ENCODE assay signal across 9 mouse cellular contexts in genomic region chr5:120806458-120806857, GRCm38 (mm10). TPM values are rescaled to one million over a fixed set of nuclear protein-coding genes. Genes with fewer than 3 reads are reported as not detected.
DNase-seq lines count a peak whose midpoint lies in the region; ATAC-seq and TF ChIP-seq lines count a peak whose summit lies in the region.
"Had no signal": no experiment of that assay in that cellular context is flagged by ENCODE, and none has a peak within 500 bp of the region (broad histone marks: within the 10 kb centered on the region; RNA-seq: fewer than 3 reads in every experiment).

No protein-coding gene starts in this region.

- no peak overlapping the region for H3K27ac ChIP-seq in intestine, embryonic 14.5 days (ENCODE audit: low read depth)
- H3K27ac ChIP-seq in intestine, embryonic 16.5 days (ENCODE audit: low read length), result no peak overlapping the region
- no peak overlapping the region for H3K27ac ChIP-seq in CH12.LX (ENCODE audit: insufficient read depth, low read depth)
- no peak overlapping the region for H3K27ac ChIP-seq in embryonic facial prominence, embryonic 11.5 days (replicated peaks; ENCODE audit: low read depth, low read length)
- H3K27ac ChIP-seq: heart, embryonic 13.5 days had no signal

- H3K9ac ChIP-seq in intestine, embryonic 14.5 days (ENCODE audit: low read length), result no peak overlapping the region
- no peak overlapping the region for H3K9ac ChIP-seq in intestine, embryonic 16.5 days (ENCODE audit: low read depth, low read length)
- no peak overlapping the region for H3K9ac ChIP-seq in CH12.LX (ENCODE audit: insufficient read depth, low read depth)
- H3K9ac ChIP-seq in embryonic facial prominence, embryonic 11.5 days (replicated peaks; ENCODE audit: low read length), result no peak overlapping the region
- H3K9ac ChIP-seq: heart, embryonic 13.5 days had no signal

- H3K4me3 ChIP-seq in intestine, embryonic 14.5 days (ENCODE audit: low read depth, low read length), result no peak overlapping the region
- no peak overlapping the region for H3K4me3 ChIP-seq in intestine, embryonic 16.5 days (ENCODE audit: low read length)
- no peak overlapping the region for H3K4me3 ChIP-seq in CH12.LX (replicated peaks in 1 of 3; ENCODE audit: low read depth in 2 of 3, low read length in 2 of 3, poor library complexity in 1 of 3)
- H3K4me3 ChIP-seq in embryonic facial prominence, embryonic 11.5 days (ENCODE audit: low read depth, low read length), result no peak overlapping the region
- H3K4me3 ChIP-seq: heart, embryonic 13.5 days had no signal

- peak; percentile 63 for TF ChIP-seq RAD21 in CH12.LX (IDR thresholded peaks at IDR 0.05; ENCODE audit: low read depth, low read length)

- no peak for TF ChIP-seq POLR2A in CH12.LX (IDR thresholded peaks at IDR 0.05; ENCODE audit: low read depth, low read length)

- H3K79me2 ChIP-seq in CH12.LX (replicated peaks; ENCODE audit: control insufficient read depth, extremely low read depth, insufficient read depth, poor library complexity, severe bottlenecking), result no peaks in the 10 kb centered on the region

- H3K4me2 ChIP-seq in intestine, embryonic 14.5 days (ENCODE audit: low read length), result no peak overlapping the region
- H3K4me2 ChIP-seq in intestine, embryonic 16.5 days (ENCODE audit: low read depth, low read length), result no peak overlapping the region
- H3K4me2 ChIP-seq in CH12.LX (ENCODE audit: insufficient read depth, low read depth, poor library complexity, severe bottlenecking), result no peak overlapping the region
- no peak overlapping the region for H3K4me2 ChIP-seq in embryonic facial prominence, embryonic 11.5 days (ENCODE audit: low read depth, low read length)
- H3K4me2 ChIP-seq: heart, embryonic 13.5 days had no signal

- H3K4me1 ChIP-seq in intestine, embryonic 14.5 days (replicated peaks; ENCODE audit: control insufficient read depth, insufficient read depth, low read length), result no peaks in the 10 kb centered on the region
- H3K4me1 ChIP-seq in intestine, embryonic 16.5 days (ENCODE audit: control insufficient read depth, insufficient read depth, low read length), result no peaks in the 10 kb centered on the region
- H3K4me1 ChIP-seq in CH12.LX (ENCODE audit: control insufficient read depth in 1 of 2, insufficient read depth in 2 of 2), result peaks cover 0 to 8% of the 10 kb centered on the region in 2 experiments; a peak in 2 of 4 replicates
- no peaks in the 10 kb centered on the region for H3K4me1 ChIP-seq in embryonic facial prominence, embryonic 11.5 days (ENCODE audit: control insufficient read depth, insufficient read depth, low read length)
- H3K4me1 ChIP-seq: heart, embryonic 13.5 days had no signal

- intact Hi-C loops in left cerebral cortex, postnatal 36 days (cut with DNase I), result no loop called here

- no peak for TF ChIP-seq EP300 in CH12.LX (IDR thresholded peaks at IDR 0.05; ENCODE audit: low read length)

- H3K9me3 ChIP-seq in intestine, embryonic 14.5 days (ENCODE audit: control insufficient read depth, low read length), result 0 out of 2 replicates have a peak, but pooled peaks cover 4% of the 10 kb centered on the region
- no peaks in the 10 kb centered on the region for H3K9me3 ChIP-seq in intestine, embryonic 16.5 days (ENCODE audit: control insufficient read depth, low read length)
- H3K9me3 ChIP-seq in CH12.LX (replicated peaks; ENCODE audit: low read length), result no peaks in the 10 kb centered on the region
- H3K9me3 ChIP-seq in embryonic facial prominence, embryonic 11.5 days (replicated peaks; ENCODE audit: control insufficient read depth, low read length), result no peaks in the 10 kb centered on the region; the same call in 1 of the 2 replicates
- H3K9me3 ChIP-seq: heart, embryonic 13.5 days had no signal

- peak; percentile 79 for DNase-seq in intestine, embryonic 14.5 days (ENCODE audit: low spot score)
- peak; percentile 72 for DNase-seq in CH12.LX (ENCODE audit: extremely low read depth)
- DNase-seq in adrenal gland, postnatal 36 days, result peak; percentile 42 to 47
- peak; percentile 73 for DNase-seq in embryonic facial prominence, embryonic 11.5 days (ENCODE audit: low spot score)
- peak; percentile 16 to 19 for DNase-seq in left cerebral cortex, postnatal 36 days (ENCODE audit: low spot score in 2 of 2)
- DNase-seq in retina, postnatal 1 day, result peak; percentile 81
- DNase-seq in thymus, postnatal 4 days, result peak; percentile 82

- TF ChIP-seq CTCF in CH12.LX (conservative IDR thresholded peaks at IDR 0.05 in 1 of 2, IDR thresholded peaks at IDR 0.05 in 1 of 2; ENCODE audit: low read depth in 2 of 2, low read length in 2 of 2), result peak; percentile 59 to 80

- in situ Hi-C loops in CH12.LX (cut with MboI; ENCODE audit: low pct_ligation_motif_present, low pct_unique_long_range_greater_than_20kb, low sequenced_read_pairs), result no loop called here

- no peaks in the 10 kb centered on the region for H3K27me3 ChIP-seq in intestine, embryonic 14.5 days (replicated peaks; ENCODE audit: control insufficient read depth, insufficient read depth, low read length)
- no peaks in the 10 kb centered on the region for H3K27me3 ChIP-seq in intestine, embryonic 16.5 days (replicated peaks; ENCODE audit: control insufficient read depth, insufficient read depth, low read length)
- H3K27me3 ChIP-seq in CH12.LX (replicated peaks), result no peaks in the 10 kb centered on the region
- no peaks in the 10 kb centered on the region for H3K27me3 ChIP-seq in embryonic facial prominence, embryonic 11.5 days (ENCODE audit: control insufficient read depth, insufficient read depth, low read length)

- ATAC-seq in intestine, embryonic 14.5 days (replicated peaks; ENCODE audit: low FRiP score, low TSS enrichment, low read depth), result no peak
- no peak for ATAC-seq in intestine, embryonic 16.5 days
- ATAC-seq in embryonic facial prominence, embryonic 11.5 days (replicated peaks; ENCODE audit: insufficient number of reproducible peaks, low FRiP score, low TSS enrichment, low read depth), result no peak

- no peaks in the 10 kb centered on the region for H3K36me3 ChIP-seq in intestine, embryonic 14.5 days (ENCODE audit: control insufficient read depth, insufficient read depth, low read length)
- H3K36me3 ChIP-seq in intestine, embryonic 16.5 days (ENCODE audit: control insufficient read depth, insufficient read depth, low read length), result no peaks in the 10 kb centered on the region
- peaks cover 0 to 15% of the 10 kb centered on the region in 2 experiments for H3K36me3 ChIP-seq in CH12.LX (replicated peaks in 1 of 2; ENCODE audit: control insufficient read depth in 1 of 2, insufficient read depth in 1 of 2, low read length in 1 of 2)
- H3K36me3 ChIP-seq in embryonic facial prominence, embryonic 11.5 days (replicated peaks; ENCODE audit: control insufficient read depth, insufficient read depth, low read depth, low read length), result no peaks in the 10 kb centered on the region
- H3K36me3 ChIP-seq: heart, embryonic 13.5 days had no signal

- dilution Hi-C loops in CH12.LX (cut with MboI; ENCODE audit: extremely low pct_ligation_motif_present, extremely low pct_unique_long_range_greater_than_20kb, low sequenced_read_pairs), result no loop called here

- 93% methylated on average over 1 of the region's 1 CpGs for WGBS in intestine, embryonic 14.5 days
- 88% methylated on average over 1 of the region's 1 CpGs for WGBS in intestine, embryonic 16.5 days
- WGBS in embryonic facial prominence, embryonic 11.5 days, result 73% methylated on average over 1 of the region's 1 CpGs

RNA-seq across cellular contexts. Expression of gene Oas1c, which starts 5.9 kb away (rescaled TPM):
- polyA plus RNA-seq in intestine, embryonic 14.5 days (2014; fragmentation: Nextera tagmentation; extraction: Ambion mirVana), result 0.70 and 0.79 TPM in 2 replicates
- 0.58 and 1.1 TPM in 2 replicates for polyA plus RNA-seq in intestine, embryonic 16.5 days (2015; fragmentation: Nextera tagmentation; extraction: Ambion mirVana)
- 1.6 and 1.7 TPM in 2 replicates for total RNA-seq in CH12.LX (2012; rRNA removed)
- total RNA-seq in CH12.LX (2014; rRNA removed), result 3.6 TPM in 2 replicates
- 3.6 and 4.7 TPM in 2 replicates for polyA plus RNA-seq in CH12.LX (2012; ENCODE audit: insufficient read length, low read depth)
- 1 to 10 TPM in 1 of 2 experiments, under 1 TPM in 1; 0.40 to 1.7 TPM for total RNA-seq in adrenal gland, postnatal 36 days (2021)
- polyA plus RNA-seq in embryonic facial prominence, embryonic 11.5 days (2014; fragmentation: Nextera tagmentation; extraction: Ambion mirVana), result 0.24 and 0.27 TPM in 2 replicates
- total RNA-seq in left cerebral cortex, postnatal 36 days (2021), result 1 to 10 TPM in 1 of 2 experiments, under 1 TPM in 1; 0.91 to 1.9 TPM

RNA-seq across cellular contexts. Expression of gene Oas1e, which starts 11.1 kb away (rescaled TPM):
- polyA plus RNA-seq in intestine, embryonic 14.5 days (2014; fragmentation: Nextera tagmentation; extraction: Ambion mirVana), result not detected in 2 replicates
- polyA plus RNA-seq in intestine, embryonic 16.5 days (2015; fragmentation: Nextera tagmentation; extraction: Ambion mirVana), result not detected in 2 replicates
- total RNA-seq in CH12.LX (2012; rRNA removed) (not detected in 2 replicates), CH12.LX (2014; rRNA removed) (not detected in 2 replicates)
- not detected in 2 replicates for polyA plus RNA-seq in CH12.LX (2012; ENCODE audit: insufficient read length, low read depth)
- not detected for total RNA-seq in adrenal gland, postnatal 36 days (2021)
- not detected in 2 replicates for polyA plus RNA-seq in embryonic facial prominence, embryonic 11.5 days (2014; fragmentation: Nextera tagmentation; extraction: Ambion mirVana)
- total RNA-seq in left cerebral cortex, postnatal 36 days (2021), result not detected
- polyA plus RNA-seq: heart, embryonic 13.5 days had no signal

RNA-seq across cellular contexts. Expression of gene Oas3, which starts 29.0 kb away (rescaled TPM):
- 0.49 and 0.60 TPM in 2 replicates for polyA plus RNA-seq in intestine, embryonic 14.5 days (2014; fragmentation: Nextera tagmentation; extraction: Ambion mirVana)
- 0.18 and 0.20 TPM in 2 replicates for polyA plus RNA-seq in intestine, embryonic 16.5 days (2015; fragmentation: Nextera tagmentation; extraction: Ambion mirVana)
- total RNA-seq in CH12.LX (2012; rRNA removed), result 0.13 and 0.30 TPM in 2 replicates
- not detected in 2 replicates for total RNA-seq in CH12.LX (2014; rRNA removed)
- polyA plus RNA-seq in CH12.LX (2012; ENCODE audit: insufficient read length, low read depth), result 0.05 TPM in 1 of 2 replicates, not detected in the other
- under 1 TPM; 0.36 to 0.60 TPM for total RNA-seq in adrenal gland, postnatal 36 days (2021)
- not detected in 2 replicates for polyA plus RNA-seq in embryonic facial prominence, embryonic 11.5 days (2014; fragmentation: Nextera tagmentation; extraction: Ambion mirVana)
- total RNA-seq in left cerebral cortex, postnatal 36 days (2021), result not detected

RNA-seq across cellular contexts. Expression of gene Oas1f, which starts 40.7 kb away (rescaled TPM):
- polyA plus RNA-seq in intestine, embryonic 14.5 days (2014; fragmentation: Nextera tagmentation; extraction: Ambion mirVana), result not detected in 2 replicates
- 0.20 TPM in 1 of 2 replicates, not detected in the other for polyA plus RNA-seq in intestine, embryonic 16.5 days (2015; fragmentation: Nextera tagmentation; extraction: Ambion mirVana)
- total RNA-seq in CH12.LX (2012; rRNA removed) (not detected in 2 replicates), CH12.LX (2014; rRNA removed) (not detected in 2 replicates)
- not detected in 2 replicates for polyA plus RNA-seq in CH12.LX (2012; ENCODE audit: insufficient read length, low read depth)
- total RNA-seq in adrenal gland, postnatal 36 days (2021), result not detected
- polyA plus RNA-seq in embryonic facial prominence, embryonic 11.5 days (2014; fragmentation: Nextera tagmentation; extraction: Ambion mirVana), result not detected in 2 replicates
- total RNA-seq in left cerebral cortex, postnatal 36 days (2021), result not detected
- polyA plus RNA-seq: heart, embryonic 13.5 days had no signal

RNA-seq across cellular contexts. Expression of gene Oas1h, which starts 54.8 kb away (rescaled TPM):
- not detected in 2 replicates for polyA plus RNA-seq in intestine, embryonic 14.5 days (2014; fragmentation: Nextera tagmentation; extraction: Ambion mirVana)
- not detected in 2 replicates for polyA plus RNA-seq in intestine, embryonic 16.5 days (2015; fragmentation: Nextera tagmentation; extraction: Ambion mirVana)
- total RNA-seq in CH12.LX (2012; rRNA removed), result not detected in 2 replicates
- total RNA-seq in CH12.LX (2014; rRNA removed), result not detected in 2 replicates
- polyA plus RNA-seq in CH12.LX (2012; ENCODE audit: insufficient read length, low read depth), result not detected in 2 replicates
- total RNA-seq in adrenal gland, postnatal 36 days (2021), result not detected
- polyA plus RNA-seq in embryonic facial prominence, embryonic 11.5 days (2014; fragmentation: Nextera tagmentation; extraction: Ambion mirVana), result not detected in 2 replicates
- total RNA-seq in left cerebral cortex, postnatal 36 days (2021), result not detected
- polyA plus RNA-seq: heart, embryonic 13.5 days had no signal

Comparison
In these comparisons a context has a peak if more than half of its experiments do, and no peak if none do; other contexts are left out.
1. DNase-seq: peak in every context shown above with its lines; median percentile 82 in thymus, postnatal 4 days; 81 in retina, postnatal 1 day; 79 in intestine, embryonic 14.5 days; 73 in embryonic facial prominence, embryonic 11.5 days; 72 in CH12.LX; 44 in adrenal gland, postnatal 36 days; 18 in left cerebral cortex, postnatal 36 days.